Mouse (Mus musculus) CH12.LX (cell line): ENCODE results near the gene Nek6.

ENCODE experiments used
- CHD2 ChIP-seq: IDR thresholded peaks from 2 replicates; pipeline ENCODE4 v1.6.1; 2011; ENCODE audit warnings: low read length, improper control_type of control experiment
- CTCF ChIP-seq, 2 experiments: IDR thresholded peaks in 1 of 2; conservative IDR thresholded peaks in 1 of 2; 2 replicates each; pipeline ENCODE4 v1.5.1; 2011 to 2012; ENCODE audit warnings: low read depth in 2 of 2, low read length in 2 of 2, improper control_type of control experiment in 1 of 2, inconsistent platforms in 1 of 2, mild to moderate bottlenecking in 1 of 2, moderate library complexity in 1 of 2
- E2F4 ChIP-seq: IDR thresholded peaks from 2 replicates; pipeline ENCODE4 v1.6.1; 2011; ENCODE audit warnings: low read depth, low read length, improper control_type of control experiment; ENCODE audit not compliant: insufficient replicate concordance
- EP300 ChIP-seq: IDR thresholded peaks from 2 replicates; pipeline ENCODE4 v1.6.1; 2011; ENCODE audit warnings: low read length, improper control_type of control experiment
- JUND ChIP-seq: conservative IDR thresholded peaks from 2 replicates; pipeline ENCODE4 v1.6.1; 2011; ENCODE audit warnings: low read depth, low read length, improper control_type of control experiment
- KAT2A ChIP-seq: IDR thresholded peaks from 2 replicates; pipeline ENCODE4 v1.6.1; 2012; ENCODE audit warnings: low read length, improper control_type of control experiment, inconsistent platforms; ENCODE audit not compliant: insufficient replicate concordance
- MXI1 ChIP-seq: IDR thresholded peaks from 2 replicates; pipeline ENCODE4 v1.6.1; 2011; ENCODE audit warnings: mild to moderate bottlenecking, low read depth, low read length, improper control_type of control experiment
- POLR2A ChIP-seq: IDR thresholded peaks from 2 replicates; pipeline ENCODE4 v1.6.1; 2011; ENCODE audit warnings: low read depth, mild to moderate bottlenecking, improper control_type of control experiment, low read length
- SIN3A ChIP-seq: IDR thresholded peaks from 2 replicates; pipeline ENCODE4 v1.6.1; 2012; ENCODE audit warnings: low read length, improper control_type of control experiment, inconsistent platforms
- USF1 ChIP-seq: IDR thresholded peaks from 2 replicates; pipeline ENCODE4 v1.6.1; 2014; ENCODE audit warnings: low read depth, mild to moderate bottlenecking, inconsistent platforms, low read length, improper control_type of control experiment
- ZC3H11A ChIP-seq: IDR thresholded peaks from 2 replicates; pipeline ENCODE4 v1.6.1; 2012; ENCODE audit warnings: low read depth, mild to moderate bottlenecking, inconsistent platforms, low read length, improper control_type of control experiment
- ZKSCAN1 ChIP-seq: IDR thresholded peaks from 2 replicates; pipeline ENCODE4 v1.6.1; 2012; ENCODE audit warnings: low read depth, inconsistent platforms, low read length, improper control_type of control experiment, borderline replicate concordance
- ZNF384 ChIP-seq: IDR thresholded peaks from 2 replicates; pipeline ENCODE4 v1.6.1; 2012; ENCODE audit warnings: low read depth, low read length, improper control_type of control experiment, inconsistent platforms

DNA sequence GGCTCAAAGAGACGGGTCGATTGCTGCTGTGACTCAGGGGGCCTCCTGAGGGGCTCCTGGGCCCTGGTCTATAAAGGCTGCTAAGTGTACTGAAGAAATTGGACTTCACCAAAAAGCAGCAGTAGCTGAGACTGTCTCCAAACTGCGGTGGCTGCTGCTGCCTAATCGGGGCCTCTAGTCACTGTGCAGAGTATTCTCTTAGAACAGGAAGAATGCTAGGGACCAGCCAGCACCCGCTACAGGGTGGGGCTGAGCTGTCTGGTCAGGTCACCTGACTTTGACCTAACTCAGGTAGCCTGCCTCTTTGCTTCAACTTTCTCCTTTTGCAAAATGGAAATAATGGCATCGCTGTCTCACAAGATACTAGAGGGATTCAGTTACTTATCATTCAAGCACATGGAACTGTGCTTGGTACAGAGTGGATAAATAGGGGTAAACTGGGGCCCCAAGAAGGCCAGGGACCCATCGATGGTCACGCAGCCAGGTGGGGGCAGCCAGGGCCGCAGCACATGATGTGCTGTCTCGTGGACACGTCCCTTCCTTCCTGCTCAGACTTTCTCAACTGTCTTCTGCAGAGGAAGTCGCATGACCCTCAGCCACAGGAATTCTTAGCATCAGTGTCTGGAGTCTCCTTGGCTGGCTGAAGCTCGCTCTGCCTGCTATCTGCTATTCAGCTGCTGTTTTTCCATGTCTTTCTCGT lies 24.2 kb downstream of the Nek6 start:
- no peak for TF ChIP-seq POLR2A
- peak; percentile 28; the same call in 1 of the 2 replicates for TF ChIP-seq USF1
- TF ChIP-seq ZC3H11A: no peak
- no peak for TF ChIP-seq CTCF (conservative IDR thresholded peaks at IDR 0.05 in 1 of 2, IDR thresholded peaks at IDR 0.05 in 1 of 2; ENCODE audit: low read depth in 2 of 2, low read length in 2 of 2)
- TF ChIP-seq ZNF384: no peak
- TF ChIP-seq ZKSCAN1: no peak
- TF ChIP-seq CHD2: no peak
- no peak for TF ChIP-seq E2F4
- no peak for TF ChIP-seq MXI1
- TF ChIP-seq EP300: no peak
- TF ChIP-seq KAT2A: no peak
- TF ChIP-seq JUND: no peak
- no peak for TF ChIP-seq SIN3A
